Mouse (Mus musculus): ENCODE results near the gene Zdhhc14. TPM values are rescaled to one million over a fixed set of nuclear protein-coding genes. Genes with fewer than 3 reads are reported as not detected.

Zdhhc14 gene
- polyA plus RNA-seq, 1 experiment from 2014 or later: 52.7 TPM

GRCm38 (mm10) chr17:5519910-5520592 is 27.7 kb downstream of the Zdhhc14 start:
- peaks cover 60% of the 10 kb centered on the region for H3K79me2 ChIP-seq (ENCODE audit: inconsistent target)
- H3K27ac ChIP-seq: no peak overlapping the region
- no peak overlapping the region for H3K4me3 ChIP-seq (ENCODE audit: inconsistent target)
- WGBS (ENCODE audit: missing documents): 65% methylated on average over 13 of the region's 13 CpGs
- H3K36me3 ChIP-seq (ENCODE audit: inconsistent target): no peaks in the 10 kb centered on the region

- Histone ChIP-seq H3K4me3 (ENCODE audit: inconsistent target) (no peak overlapping the region), H3K27ac (peak overlapping the region; percentile 33), H3K36me3 (ENCODE audit: inconsistent target) (no peaks in the 10 kb centered on the region), H3K79me2 (ENCODE audit: inconsistent target) (peaks cover 48% of the 10 kb centered on the region; the same call in 1 of the 2 replicates)
- 15% methylated on average over 1 of the region's 1 CpGs for WGBS (ENCODE audit: missing documents)
Observed at GRCm38 (mm10) chr17:5521532-5521931, 29.2 kb downstream of the Zdhhc14 start.

DNA sequence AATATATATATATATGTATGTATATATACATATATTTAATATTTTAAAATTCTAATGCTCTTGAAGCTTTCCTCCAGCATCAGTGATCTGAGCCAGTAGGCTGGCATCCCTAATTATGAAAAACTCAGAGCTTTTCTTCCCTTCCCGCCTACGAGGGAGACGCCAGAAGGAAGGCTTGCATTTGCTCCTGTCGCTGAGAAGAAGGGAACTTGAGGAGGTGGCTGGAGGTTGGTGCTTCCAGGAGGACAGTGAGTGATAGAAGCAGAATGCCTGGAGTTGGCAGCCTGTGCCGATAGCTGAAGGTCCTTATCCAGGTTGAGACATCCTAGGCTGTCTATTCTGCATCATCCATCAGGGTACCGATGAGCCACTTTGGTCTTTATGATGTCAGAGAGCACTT is 37.2 kb downstream of the Zdhhc14 start:
- WGBS (ENCODE audit: missing documents): 98% methylated on average over 4 of the region's 6 CpGs
- no peak overlapping the region for H3K4me3 ChIP-seq (ENCODE audit: inconsistent target)
- peaks cover 62% of the 10 kb centered on the region for H3K79me2 ChIP-seq (ENCODE audit: inconsistent target)
- H3K36me3 ChIP-seq (ENCODE audit: inconsistent target): no peaks in the 10 kb centered on the region
- H3K27ac ChIP-seq: no peak overlapping the region

DNA sequence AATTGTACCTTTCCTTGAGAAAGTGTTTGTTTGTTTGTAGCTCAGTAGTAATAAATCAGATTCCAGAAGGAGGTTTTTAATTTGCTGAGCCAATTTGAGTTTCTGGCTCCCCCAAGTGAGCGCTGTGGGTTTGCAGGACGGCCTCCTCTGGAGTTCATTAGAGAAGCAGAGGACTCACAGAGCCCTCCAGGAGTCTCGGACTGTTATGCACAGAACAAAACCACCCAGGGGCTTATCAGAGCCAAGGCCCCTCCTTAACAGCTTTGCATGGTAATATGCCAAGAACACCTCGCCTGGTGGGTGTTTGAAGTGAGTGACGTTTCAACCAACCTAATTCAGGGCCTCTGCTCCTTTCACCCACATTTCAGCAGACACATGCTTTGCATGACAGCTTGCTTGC is 40.5 kb downstream of the Zdhhc14 start:
- 87% methylated on average over 5 of the region's 5 CpGs for WGBS (ENCODE audit: missing documents)
- H3K79me2 ChIP-seq (ENCODE audit: inconsistent target): peaks cover 65% of the 10 kb centered on the region

DNA sequence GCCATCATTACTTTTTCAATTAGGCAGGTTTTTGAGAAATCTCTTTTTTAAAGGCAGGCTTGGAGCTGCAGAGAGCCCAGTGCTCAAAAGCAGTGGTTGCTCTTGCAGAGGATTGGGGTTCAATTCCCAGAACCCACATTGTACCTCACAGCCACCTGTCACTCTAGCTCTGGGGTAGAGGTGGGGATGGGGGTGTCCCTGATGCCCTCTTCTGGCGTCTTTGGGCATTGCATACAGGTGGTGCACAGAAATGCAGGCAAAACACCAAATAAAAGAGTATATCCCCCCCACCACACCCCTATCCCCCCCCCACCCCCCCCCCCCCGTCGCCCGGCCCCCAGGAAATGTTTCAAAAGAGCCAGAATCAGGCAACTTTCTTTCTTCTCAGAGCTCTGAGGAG is 43.0 kb downstream of the Zdhhc14 start:
- Histone ChIP-seq H3K27ac (no peak overlapping the region), H3K79me2 (ENCODE audit: inconsistent target) (peaks cover 61% of the 10 kb centered on the region; the same call in 1 of the 2 replicates), H3K4me3 (ENCODE audit: inconsistent target) (no peak overlapping the region), H3K36me3 (ENCODE audit: inconsistent target) (no peaks in the 10 kb centered on the region)
- 29% methylated on average over 1 of the region's 4 CpGs for WGBS (ENCODE audit: missing documents)

More for the DNA sequence above, 40.5 kb downstream of the Zdhhc14 start:
- Histone ChIP-seq H3K4me3 (ENCODE audit: inconsistent target) (no peak overlapping the region), H3K27ac (no peak overlapping the region), H3K36me3 (ENCODE audit: inconsistent target) (no peaks in the 10 kb centered on the region)

DNA sequence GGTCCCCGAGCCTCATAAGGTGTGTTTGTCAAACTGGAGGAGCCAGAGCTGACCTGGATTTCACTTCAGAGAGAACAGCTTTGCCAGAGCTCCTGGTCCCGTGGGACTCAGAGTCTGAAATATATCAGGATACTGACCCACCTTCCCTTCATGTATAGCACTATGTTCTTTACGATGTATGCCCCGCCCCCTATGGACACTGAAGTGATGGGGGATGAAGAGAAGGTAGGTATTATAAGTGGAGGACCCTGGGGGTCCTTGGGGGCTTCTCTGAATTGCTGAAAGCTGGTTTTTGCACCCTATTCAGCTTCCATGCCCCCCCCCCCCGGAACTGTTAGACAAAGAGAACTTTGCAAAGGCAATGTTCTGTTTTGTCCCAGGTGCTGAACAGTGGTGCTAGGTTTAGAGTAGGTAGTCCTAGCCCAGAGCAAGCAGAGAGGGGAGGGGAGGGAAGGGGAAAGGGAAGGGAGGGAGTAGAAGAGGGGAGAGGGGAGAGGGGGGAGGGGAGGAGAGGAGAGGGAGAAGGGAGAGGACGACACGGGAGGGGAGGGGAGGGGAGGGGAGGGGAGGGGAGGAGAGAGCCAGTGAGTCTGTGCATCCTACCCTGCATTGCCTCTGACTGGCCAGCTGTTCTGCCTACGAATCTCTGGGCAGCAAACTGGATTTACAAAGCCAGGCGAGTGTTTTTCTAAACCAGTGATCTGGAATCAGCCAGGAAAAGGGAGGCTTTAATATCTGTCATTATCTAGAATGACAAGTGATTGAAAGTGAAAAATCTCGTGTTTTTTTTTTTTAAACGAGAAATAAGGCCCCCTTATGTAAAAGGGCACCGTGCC is 44.1 kb downstream of the Zdhhc14 start:
- no peaks in the 10 kb centered on the region for H3K36me3 ChIP-seq (ENCODE audit: inconsistent target)
- H3K27ac ChIP-seq: no peak overlapping the region
- no peak overlapping the region for H3K4me3 ChIP-seq (ENCODE audit: inconsistent target)
- H3K79me2 ChIP-seq (ENCODE audit: inconsistent target): peaks cover 68% of the 10 kb centered on the region; the same call in 1 of the 2 replicates
- 85% methylated on average over 8 of the region's 12 CpGs for WGBS (ENCODE audit: missing documents)

DNA sequence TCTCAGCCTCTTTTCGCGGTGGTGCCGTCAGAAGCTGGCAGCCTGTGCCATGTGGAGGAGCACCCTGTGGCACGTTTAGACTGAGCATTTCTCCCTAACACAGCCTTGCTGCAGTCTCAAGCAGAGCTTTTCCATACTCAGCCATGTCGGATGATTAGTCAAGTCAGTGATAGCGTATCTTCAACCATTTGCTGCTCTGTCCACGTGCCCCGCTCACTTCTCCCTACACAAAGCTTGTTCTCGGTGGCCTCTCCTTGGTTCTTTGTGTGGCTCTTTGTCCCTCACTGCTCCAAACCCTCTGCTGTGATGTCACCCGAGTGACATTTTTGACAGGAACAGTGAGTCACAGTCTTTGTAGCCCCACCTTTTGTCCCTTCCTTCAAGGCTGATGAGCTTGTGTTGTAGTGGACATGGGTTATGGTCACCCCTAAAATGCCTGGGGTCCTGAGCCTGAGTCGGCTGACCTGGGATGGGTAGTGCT is 44.8 kb downstream of the Zdhhc14 start:
- 84% methylated on average over 11 of the region's 11 CpGs for WGBS (ENCODE audit: missing documents)
- Histone ChIP-seq H3K79me2 (ENCODE audit: inconsistent target) (peaks cover 71% of the 10 kb centered on the region; the same call in 1 of the 2 replicates), H3K36me3 (ENCODE audit: inconsistent target) (no peaks in the 10 kb centered on the region), H3K27ac (no peak overlapping the region), H3K4me3 (ENCODE audit: inconsistent target) (no peak overlapping the region)

GRCm38 (mm10) chr17:5542177-5542576 is 49.8 kb downstream of the Zdhhc14 start:
- Histone ChIP-seq H3K36me3 (ENCODE audit: inconsistent target) (no peaks in the 10 kb centered on the region), H3K4me3 (ENCODE audit: inconsistent target) (no peak overlapping the region), H3K79me2 (ENCODE audit: inconsistent target) (peaks cover 81% of the 10 kb centered on the region; the same call in 1 of the 2 replicates), H3K27ac (no peak overlapping the region)
- 100% methylated on average over 2 of the region's 2 CpGs for WGBS (ENCODE audit: missing documents)

DNA sequence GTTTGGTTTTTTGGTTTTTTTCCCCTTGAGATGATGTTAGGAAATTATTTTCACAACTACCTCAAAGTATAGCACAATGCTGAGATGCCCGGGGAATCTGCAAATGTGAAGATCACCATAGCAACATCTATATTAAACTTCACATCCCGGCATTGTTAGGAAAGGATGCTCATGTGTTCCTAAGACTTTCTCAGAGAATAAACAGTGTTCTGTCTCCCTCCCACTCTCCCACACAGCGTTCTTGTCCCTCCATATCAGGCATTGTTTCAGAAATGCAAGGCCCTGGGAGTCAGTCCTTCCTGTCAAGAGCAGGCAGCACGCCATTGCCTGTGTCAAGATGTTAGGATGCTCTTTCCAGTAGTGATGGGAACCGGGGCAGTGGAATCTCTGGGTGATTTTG is 51.7 kb downstream of the Zdhhc14 start:
- no peaks in the 10 kb centered on the region for H3K36me3 ChIP-seq (ENCODE audit: inconsistent target)
- no peak overlapping the region for H3K27ac ChIP-seq
- H3K4me3 ChIP-seq (ENCODE audit: inconsistent target): no peak overlapping the region
- WGBS (ENCODE audit: missing documents): 83% methylated on average over 5 of the region's 5 CpGs
- H3K79me2 ChIP-seq (ENCODE audit: inconsistent target): peaks cover 85% of the 10 kb centered on the region

DNA sequence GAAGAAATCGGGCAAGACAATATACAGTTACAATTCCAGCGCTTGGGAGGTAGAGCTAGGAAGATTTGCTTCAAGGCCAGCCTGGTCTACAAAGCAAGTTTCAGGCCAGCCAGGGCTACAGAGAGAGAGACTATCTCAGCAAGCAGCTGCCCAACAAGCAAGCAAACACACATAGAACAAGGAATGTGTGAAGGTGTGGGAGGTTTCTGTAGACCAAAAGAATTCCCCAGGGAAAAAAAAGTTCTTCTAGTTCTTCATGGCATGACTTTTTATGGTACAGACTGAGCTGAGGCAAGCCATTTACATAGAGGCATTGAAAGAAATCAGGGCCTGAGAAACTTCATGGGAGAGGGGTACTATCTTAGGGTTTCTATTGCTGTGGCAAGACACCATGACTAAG is 52.7 kb downstream of the Zdhhc14 start:
- 96% methylated on average over 2 of the region's 2 CpGs for WGBS (ENCODE audit: missing documents)
- H3K36me3 ChIP-seq (ENCODE audit: inconsistent target): no peaks in the 10 kb centered on the region
- peaks cover 85% of the 10 kb centered on the region for H3K79me2 ChIP-seq (ENCODE audit: inconsistent target)
- H3K4me3 ChIP-seq (ENCODE audit: inconsistent target): no peak overlapping the region
- no peak overlapping the region for H3K27ac ChIP-seq

DNA sequence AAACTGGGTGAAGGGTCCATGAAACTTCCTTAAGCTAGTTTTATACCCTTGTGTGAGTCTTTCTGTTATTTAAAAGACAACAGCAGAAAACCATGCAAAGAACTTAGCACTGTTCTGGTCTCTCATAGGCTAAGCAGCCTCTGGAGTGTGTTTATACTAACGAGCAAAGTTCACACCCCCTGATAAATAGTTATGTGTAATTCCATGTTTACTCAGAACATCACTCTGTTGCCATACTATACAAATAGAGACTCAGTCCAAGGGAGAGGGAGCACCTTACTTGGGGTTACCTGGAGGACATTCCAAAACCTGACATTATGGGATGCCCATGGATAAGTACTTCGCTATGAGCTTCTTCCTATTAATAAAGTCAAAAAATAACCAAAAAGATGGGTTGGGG is 56.2 kb downstream of the Zdhhc14 start:
- Histone ChIP-seq H3K4me3 (ENCODE audit: inconsistent target) (no peak overlapping the region), H3K27ac (no peak overlapping the region), H3K36me3 (ENCODE audit: inconsistent target) (no peaks in the 10 kb centered on the region), H3K79me2 (ENCODE audit: inconsistent target) (peaks cover 84% of the 10 kb centered on the region)
- WGBS (ENCODE audit: missing documents): 89% methylated on average over 2 of the region's 2 CpGs

GRCm38 (mm10) chr17:5549460-5549859 is 57.1 kb downstream of the Zdhhc14 start:
- H3K36me3 ChIP-seq (ENCODE audit: inconsistent target): no peaks in the 10 kb centered on the region
- H3K27ac ChIP-seq: no peak overlapping the region
- 96% methylated on average over 6 of the region's 6 CpGs for WGBS (ENCODE audit: missing documents)
- H3K4me3 ChIP-seq (ENCODE audit: inconsistent target): no peak overlapping the region
- H3K79me2 ChIP-seq (ENCODE audit: inconsistent target): peaks cover 85% of the 10 kb centered on the region

- Histone ChIP-seq H3K36me3 (ENCODE audit: inconsistent target) (no peaks in the 10 kb centered on the region), H3K27ac (no peak overlapping the region), H3K4me3 (ENCODE audit: inconsistent target) (no peak overlapping the region), H3K79me2 (ENCODE audit: inconsistent target) (peaks cover 92% of the 10 kb centered on the region)
- 91% methylated on average over 8 of the region's 10 CpGs for WGBS (ENCODE audit: missing documents)
Observed at GRCm38 (mm10) chr17:5550444-5550843, 58.1 kb downstream of the Zdhhc14 start.

DNA sequence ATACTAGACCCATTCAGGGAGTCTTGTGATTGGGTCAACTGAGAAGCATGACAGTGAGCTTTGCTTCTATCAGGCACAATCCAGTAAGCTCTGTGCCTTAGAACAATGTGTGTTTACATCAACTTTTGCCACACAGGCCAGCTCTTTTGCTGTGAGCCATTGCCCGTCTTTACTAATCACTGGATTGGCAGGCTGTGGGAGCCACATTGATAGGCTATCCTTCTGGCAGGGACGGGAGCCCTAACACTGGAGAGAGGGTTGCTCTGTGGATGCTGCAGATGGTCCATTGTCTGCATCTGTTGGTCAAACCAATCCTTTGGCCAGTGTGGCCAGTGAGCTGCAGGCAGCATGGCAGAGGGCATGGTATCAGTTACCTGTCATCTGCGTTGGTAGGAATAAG is 58.8 kb downstream of the Zdhhc14 start:
- Histone ChIP-seq H3K36me3 (ENCODE audit: inconsistent target) (no peaks in the 10 kb centered on the region), H3K79me2 (ENCODE audit: inconsistent target) (peaks cover 90% of the 10 kb centered on the region), H3K4me3 (ENCODE audit: inconsistent target) (no peak overlapping the region), H3K27ac (no peak overlapping the region)
- 94% methylated on average over 3 of the region's 3 CpGs for WGBS (ENCODE audit: missing documents)

All from macrophage (primary cell).